Mouse (Mus musculus): ENCODE results near the gene Cd5. TPM values are rescaled to one million over a fixed set of nuclear protein-coding genes. Genes with fewer than 3 reads are reported as not detected.
A peak's percentile ranks its signal among the peaks of the same experiment; 100 is the strongest.

Cd5 gene
- polyA plus RNA-seq, 1 experiment from 2014 or later, result 0.91 TPM

DNA sequence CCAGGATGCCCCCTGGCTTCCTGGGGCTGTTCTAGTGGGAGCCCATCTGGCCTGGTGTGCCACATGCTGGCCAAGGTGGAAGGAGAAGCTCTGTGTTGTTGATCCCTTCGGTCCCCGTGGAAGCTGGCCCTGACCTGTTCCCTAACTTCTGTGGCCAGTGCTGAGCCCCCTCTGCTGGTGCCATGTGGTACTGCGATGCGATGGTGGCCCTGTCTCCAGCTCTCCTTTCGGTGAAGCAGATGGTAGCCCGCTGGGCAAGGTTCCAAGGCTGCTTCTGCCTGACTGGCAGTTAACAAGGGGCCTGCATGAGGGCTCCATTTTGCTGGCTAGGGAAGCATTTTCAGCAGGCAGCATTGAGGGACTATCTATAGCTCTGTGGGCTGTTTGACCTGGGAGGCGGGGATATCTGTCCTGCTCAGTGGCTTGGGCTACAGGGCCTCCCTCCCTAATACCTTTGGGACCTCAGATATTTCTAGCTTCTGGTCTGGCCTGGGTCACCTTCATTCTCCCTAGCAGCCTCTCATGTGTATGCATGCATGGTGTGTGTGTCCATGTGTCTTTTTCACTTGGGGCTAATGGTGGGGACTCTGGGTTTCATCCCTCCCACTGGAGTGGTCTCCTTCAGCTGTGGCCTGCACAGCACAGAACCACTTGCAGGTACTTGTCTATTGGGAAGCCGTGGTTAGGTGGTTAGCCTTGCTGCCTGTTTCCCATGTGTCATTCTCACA is 29.3 kb downstream of the Cd5 start:
- Histone ChIP-seq H3K4me2 (no peak overlapping the region), H3K27ac (peak overlapping the region; percentile 44; the same call in 1 of the 2 replicates), H3K9ac (no peak overlapping the region), H3K36me3 (peaks cover 57% of the 10 kb centered on the region), H3K9me3 (no peaks in the 10 kb centered on the region), H3K27me3 (no peaks in the 10 kb centered on the region), H3K4me3 (no peak overlapping the region), H3K4me1 (peaks cover 10% of the 10 kb centered on the region)
- 18% methylated on average over 8 of the region's 8 CpGs for WGBS
- ATAC-seq (ENCODE audit: borderline replicate concordance, extremely low read depth, low FRiP score, low TSS enrichment), result peak; percentile 35; the same call in 1 of the 2 replicates

DNA sequence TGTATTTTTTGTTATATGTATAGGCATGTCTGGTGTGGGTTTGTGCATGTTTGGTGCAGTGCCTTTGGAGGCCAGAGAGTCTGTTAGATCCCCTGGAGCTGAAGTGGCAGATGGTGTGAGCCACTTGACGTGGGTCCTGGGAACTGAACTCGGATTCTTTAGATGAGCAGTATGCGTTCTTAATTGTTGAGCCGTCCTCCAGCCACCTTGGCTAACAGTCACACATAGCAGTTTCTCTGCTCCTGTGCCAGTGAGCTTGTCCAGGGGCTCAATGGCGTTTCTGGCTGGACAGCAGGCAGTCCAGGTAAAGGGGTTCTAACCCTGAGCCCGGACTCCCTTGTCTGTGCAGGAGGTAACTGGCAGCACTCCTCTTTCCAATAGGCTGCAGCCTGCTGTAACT is 29.9 kb downstream of the Cd5 start:
- Histone ChIP-seq H3K4me2 (no peak overlapping the region), H3K9me3 (no peaks in the 10 kb centered on the region), H3K27me3 (no peaks in the 10 kb centered on the region), H3K27ac (no peak overlapping the region; the same call in 1 of the 2 replicates), H3K9ac (no peak overlapping the region), H3K36me3 (peaks cover 54% of the 10 kb centered on the region), H3K4me1 (peaks cover 10% of the 10 kb centered on the region), H3K4me3 (no peak overlapping the region)
- WGBS, result 65% methylated on average over 6 of the region's 6 CpGs
- no peak for ATAC-seq (ENCODE audit: borderline replicate concordance, extremely low read depth, low FRiP score, low TSS enrichment)

- no peak overlapping the region for H3K4me2 ChIP-seq
- no peak for ATAC-seq (ENCODE audit: borderline replicate concordance, extremely low read depth, low FRiP score, low TSS enrichment)
- H3K4me3 ChIP-seq, result no peak overlapping the region
- 86% methylated on average over 1 of the region's 1 CpGs for WGBS
- no peak overlapping the region for H3K9ac ChIP-seq
- peaks cover 10% of the 10 kb centered on the region for H3K4me1 ChIP-seq
- H3K9me3 ChIP-seq, result no peaks in the 10 kb centered on the region
- no peak overlapping the region for H3K27ac ChIP-seq
- peaks cover 43% of the 10 kb centered on the region for H3K36me3 ChIP-seq
- no peaks in the 10 kb centered on the region for H3K27me3 ChIP-seq
These were observed 30.9 kb downstream of the Cd5 start for GRCm38 (mm10) chr19:10707881-10708280.

- no peaks in the 10 kb centered on the region for H3K9me3 ChIP-seq
- H3K4me1 ChIP-seq, result peaks cover 10% of the 10 kb centered on the region
- no peak overlapping the region for H3K4me3 ChIP-seq
- no peak overlapping the region for H3K27ac ChIP-seq
- H3K36me3 ChIP-seq, result peaks cover 37% of the 10 kb centered on the region
- no peak overlapping the region for H3K9ac ChIP-seq
- H3K4me2 ChIP-seq, result no peak overlapping the region
- 74% methylated on average over 13 of the region's 13 CpGs for WGBS
- ATAC-seq (ENCODE audit: borderline replicate concordance, extremely low read depth, low FRiP score, low TSS enrichment), result no peak
- no peaks in the 10 kb centered on the region for H3K27me3 ChIP-seq
These were observed 31.5 kb downstream of the Cd5 start for GRCm38 (mm10) chr19:10707087-10707875.

GRCm38 (mm10) chr19:10703470-10703869 is 35.3 kb downstream of the Cd5 start:
- Histone ChIP-seq H3K36me3 (peaks cover 17% of the 10 kb centered on the region; the same call in 1 of the 2 replicates), H3K27ac (no peak overlapping the region), H3K9ac (no peak overlapping the region), H3K9me3 (no peaks in the 10 kb centered on the region), H3K4me1 (peaks cover 28% of the 10 kb centered on the region), H3K4me2 (no peak overlapping the region), H3K27me3 (no peaks in the 10 kb centered on the region), H3K4me3 (no peak overlapping the region)
- 83% methylated on average over 8 of the region's 8 CpGs for WGBS
- ATAC-seq (ENCODE audit: borderline replicate concordance, extremely low read depth, low FRiP score, low TSS enrichment), result no peak

GRCm38 (mm10) chr19:10702125-10702524 is 36.7 kb downstream of the Cd5 start:
- Histone ChIP-seq H3K36me3 (peaks cover 5% of the 10 kb centered on the region; the same call in 1 of the 2 replicates), H3K27ac (no peak overlapping the region), H3K4me1 (peaks cover 41% of the 10 kb centered on the region), H3K4me3 (no peak overlapping the region), H3K9ac (no peak overlapping the region), H3K4me2 (no peak overlapping the region), H3K27me3 (no peaks in the 10 kb centered on the region), H3K9me3 (no peaks in the 10 kb centered on the region)
- WGBS, result 72% methylated on average over 8 of the region's 8 CpGs
- no peak for ATAC-seq (ENCODE audit: borderline replicate concordance, extremely low read depth, low FRiP score, low TSS enrichment)

DNA sequence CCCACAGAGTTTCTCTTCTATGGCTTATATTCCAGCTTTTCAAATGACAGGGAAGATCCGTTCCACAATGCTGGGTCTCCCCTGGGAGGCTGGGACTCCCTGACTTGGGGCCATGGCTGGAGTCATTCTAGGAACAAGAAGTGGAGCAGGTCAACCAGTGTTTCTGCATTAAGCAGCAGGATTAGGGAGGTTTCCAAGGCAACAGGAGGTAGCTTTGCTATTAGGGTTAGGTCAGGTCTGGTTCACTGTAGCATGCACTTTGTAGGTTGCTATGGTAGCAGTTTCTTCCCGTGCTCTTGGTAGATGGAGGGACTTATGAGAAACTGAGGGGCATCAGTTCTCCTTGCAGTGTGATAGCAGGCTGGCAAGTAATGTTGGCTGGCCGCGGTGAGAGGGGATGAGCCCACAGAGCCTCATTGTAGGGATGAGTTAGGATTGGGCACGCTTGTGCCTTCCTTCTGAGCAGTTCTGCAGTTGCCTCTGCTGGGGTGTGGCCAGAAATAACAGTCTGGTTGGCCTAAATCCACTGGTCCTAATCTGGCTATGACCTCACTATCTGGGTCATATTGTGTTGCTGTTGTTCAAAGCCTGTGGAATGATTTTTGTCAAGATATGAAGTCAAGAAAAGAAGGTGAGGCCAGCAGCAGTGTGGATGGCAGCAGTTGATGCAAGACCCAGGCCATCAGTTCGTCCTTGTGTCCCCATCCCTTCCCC is 37.6 kb downstream of the Cd5 start:
- Histone ChIP-seq H3K4me2 (no peak overlapping the region), H3K9me3 (no peaks in the 10 kb centered on the region), H3K4me1 (peaks cover 44% of the 10 kb centered on the region), H3K27ac (no peak overlapping the region), H3K4me3 (no peak overlapping the region), H3K27me3 (no peaks in the 10 kb centered on the region), H3K9ac (no peak overlapping the region), H3K36me3 (no peaks in the 10 kb centered on the region)
- no peak for ATAC-seq (ENCODE audit: borderline replicate concordance, extremely low read depth, low FRiP score, low TSS enrichment)
- WGBS, result 61% methylated on average over 6 of the region's 6 CpGs

DNA sequence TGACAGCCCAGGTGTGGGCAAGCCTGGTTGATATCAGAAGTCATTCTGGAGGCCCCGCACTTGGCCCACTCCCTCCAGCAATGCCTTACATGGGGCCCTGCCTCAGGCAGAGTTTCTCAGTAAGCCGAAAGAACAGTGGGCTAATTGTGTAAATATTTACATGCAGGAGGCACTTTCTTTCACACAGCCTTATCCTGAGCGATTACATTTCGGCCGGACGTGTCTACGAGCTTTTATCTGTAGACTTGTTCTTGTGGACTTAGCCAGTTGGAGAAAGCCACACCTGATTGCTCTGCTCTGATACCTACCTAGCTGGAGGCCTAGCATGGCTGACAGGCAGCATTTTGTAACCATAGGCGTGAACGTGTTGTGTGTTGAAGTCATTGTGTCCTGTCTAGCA is 39.0 kb downstream of the Cd5 start:
- no peak overlapping the region; the same call in 1 of the 2 replicates for H3K4me2 ChIP-seq

DNA sequence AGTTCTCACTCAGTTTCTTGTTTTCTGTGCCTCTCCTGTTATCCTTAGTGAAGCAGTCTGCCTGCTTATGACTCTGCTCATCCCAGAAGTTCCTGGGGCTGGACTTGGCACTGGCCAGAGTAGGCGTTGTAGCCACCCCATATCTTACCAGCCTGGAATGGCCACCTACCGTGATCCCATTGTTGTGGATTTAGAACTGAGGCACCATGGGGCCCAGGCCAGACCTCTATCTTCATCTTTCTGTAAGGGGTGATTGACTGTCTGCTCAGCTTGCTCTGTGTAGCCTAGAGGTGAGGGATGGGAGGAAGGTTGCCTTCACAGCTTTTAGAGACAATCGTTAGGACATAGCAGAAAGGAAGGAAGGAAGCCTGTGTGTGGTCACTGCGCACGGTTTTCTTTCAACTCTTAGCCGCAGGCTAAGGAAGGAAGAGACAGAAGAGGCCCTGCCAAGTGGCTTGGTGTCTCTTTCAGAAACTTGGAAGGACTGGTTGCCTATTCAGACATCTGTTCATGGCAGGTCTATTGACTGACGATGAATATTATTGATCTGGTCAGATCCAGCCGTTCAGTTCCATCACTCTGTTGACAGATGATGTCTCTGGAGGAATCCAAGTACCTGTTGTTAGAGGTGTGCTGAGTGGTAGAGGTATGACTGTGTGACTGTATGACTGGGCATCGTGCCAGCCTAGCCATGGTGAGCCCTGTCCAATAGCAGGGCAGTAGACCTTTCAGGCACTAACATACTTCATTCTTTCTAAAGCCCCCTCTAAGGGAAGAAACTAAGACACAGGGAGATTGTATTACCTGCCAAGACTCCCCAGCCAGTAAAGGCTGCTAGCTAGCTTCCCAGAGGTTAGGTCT is 40.4 kb downstream of the Cd5 start:
- H3K9ac ChIP-seq, result no peak overlapping the region
- H3K9me3 ChIP-seq, result no peaks in the 10 kb centered on the region
- ATAC-seq (ENCODE audit: borderline replicate concordance, extremely low read depth, low FRiP score, low TSS enrichment), result no peak
- WGBS, result 54% methylated on average over 9 of the region's 9 CpGs
- no peak overlapping the region for H3K4me2 ChIP-seq
- peak overlapping the region; percentile 76 for H3K27ac ChIP-seq
- peaks cover 48% of the 10 kb centered on the region for H3K4me1 ChIP-seq
- no peaks in the 10 kb centered on the region for H3K36me3 ChIP-seq
- no peaks in the 10 kb centered on the region for H3K27me3 ChIP-seq
- H3K4me3 ChIP-seq, result no peak overlapping the region

More for the DNA sequence above, 39.0 kb downstream of the Cd5 start:
- Histone ChIP-seq H3K9me3 (no peaks in the 10 kb centered on the region), H3K27me3 (no peaks in the 10 kb centered on the region), H3K4me1 (peaks cover 48% of the 10 kb centered on the region), H3K4me3 (no peak overlapping the region), H3K27ac (peak overlapping the region; percentile 76), H3K36me3 (no peaks in the 10 kb centered on the region), H3K9ac (no peak overlapping the region)
- 24% methylated on average over 9 of the region's 9 CpGs for WGBS
- ATAC-seq (ENCODE audit: borderline replicate concordance, extremely low read depth, low FRiP score, low TSS enrichment), result peak; percentile 19; the same call in 1 of the 2 replicates

DNA sequence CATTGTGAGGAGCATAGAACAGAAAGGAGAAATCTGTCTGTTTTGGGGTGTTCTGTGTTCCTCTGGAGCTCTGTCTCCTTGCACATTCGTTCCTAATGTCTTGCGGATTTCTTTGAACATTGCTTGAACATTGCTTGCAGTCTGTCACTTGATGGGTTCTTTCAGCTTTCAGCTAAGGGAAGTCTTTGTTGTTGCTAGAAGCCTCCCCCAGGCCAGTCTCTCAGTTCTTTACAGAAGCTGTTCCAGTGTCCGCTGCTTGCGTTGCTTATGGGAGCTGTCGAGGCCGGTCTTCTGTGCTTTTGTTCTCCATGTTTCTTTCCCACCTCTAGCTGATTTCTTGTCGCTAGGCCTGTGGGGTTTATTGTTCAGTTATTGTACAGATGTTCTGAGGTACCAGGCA is 43.0 kb downstream of the Cd5 start:
- H3K4me2 ChIP-seq, result no peak overlapping the region
- H3K27me3 ChIP-seq, result no peaks in the 10 kb centered on the region
- 52% methylated on average over 7 of the region's 7 CpGs for WGBS
- H3K9ac ChIP-seq, result no peak overlapping the region
- no peaks in the 10 kb centered on the region for H3K36me3 ChIP-seq
- peak overlapping the region; percentile 36; the same call in 1 of the 2 replicates for H3K27ac ChIP-seq
- ATAC-seq (ENCODE audit: borderline replicate concordance, extremely low read depth, low FRiP score, low TSS enrichment), result no peak
- H3K4me3 ChIP-seq, result no peak overlapping the region
- peaks cover 42% of the 10 kb centered on the region for H3K4me1 ChIP-seq
- no peaks in the 10 kb centered on the region for H3K9me3 ChIP-seq

All from lung, embryonic 15.5 days (tissue).